Comparison of ENCODE assay signal across 8 mouse cellular contexts in genomic region chr2:181601751-181602145, GRCm38 (mm10). TPM values are rescaled to one million over a fixed set of nuclear protein-coding genes. Genes with fewer than 3 reads are reported as not detected.
DNase-seq lines count a peak whose midpoint lies in the region; ATAC-seq and TF ChIP-seq lines count a peak whose summit lies in the region.

No protein-coding gene starts in this region.

- H3K4me3 ChIP-seq in cerebellum, adult 2 months (replicated peaks; ENCODE audit: insufficient read depth, low read depth, low read length), result peak overlapping the region; percentile 90
- H3K4me3 ChIP-seq in lung, postnatal 0 days (ENCODE audit: low read depth, low read length), result peak overlapping the region; percentile 90
- H3K4me3 ChIP-seq in limb, embryonic 11.5 days (ENCODE audit: low read depth, low read length), result peak overlapping the region; percentile 95
- peak overlapping the region; percentile 69 for H3K4me3 ChIP-seq in small intestine, adult 2 months (ENCODE audit: low read depth, low read length)

- H3K36me3 ChIP-seq in lung, postnatal 0 days (ENCODE audit: insufficient read depth, low read length), result no peaks in the 10 kb centered on the region
- H3K36me3 ChIP-seq in limb, embryonic 11.5 days (ENCODE audit: control insufficient read depth, insufficient read depth, low read length), result no peaks in the 10 kb centered on the region
- H3K36me3 ChIP-seq in small intestine, adult 2 months (ENCODE audit: control insufficient read depth, insufficient read depth, low read length), result 0 out of 2 replicates have a peak, but pooled peaks cover 2% of the 10 kb centered on the region

- H3K9ac ChIP-seq in lung, postnatal 0 days (replicated peaks; ENCODE audit: low read depth), result peak overlapping the region; percentile 87
- H3K9ac ChIP-seq in limb, embryonic 11.5 days (ENCODE audit: low read length), result peak overlapping the region; percentile 82

- no peak for TF ChIP-seq POLR2A in cerebellum, adult 2 months (IDR thresholded peaks at IDR 0.05; ENCODE audit: borderline replicate concordance, insufficient read depth, low read length)
- no peak for TF ChIP-seq POLR2A in small intestine, adult 2 months (IDR thresholded peaks at IDR 0.05; ENCODE audit: low read depth, low read length)

- H3K4me1 ChIP-seq in cerebellum, adult 2 months (ENCODE audit: control insufficient read depth, insufficient read depth, low read length), result peaks cover 13% of the 10 kb centered on the region
- peaks cover 10% of the 10 kb centered on the region; the same call in 1 of the 2 replicates for H3K4me1 ChIP-seq in lung, postnatal 0 days (ENCODE audit: insufficient read depth, low read depth, low read length)
- peaks cover 7% of the 10 kb centered on the region for H3K4me1 ChIP-seq in limb, embryonic 11.5 days (ENCODE audit: control insufficient read depth, insufficient read depth, low read length)
- peaks cover 12% of the 10 kb centered on the region; the same call in 1 of the 2 replicates for H3K4me1 ChIP-seq in small intestine, adult 2 months (ENCODE audit: control insufficient read depth, insufficient read depth, insufficient read length, low read length)

- ATAC-seq in lung, postnatal 0 days, result no peak
- no peak for ATAC-seq in limb, embryonic 11.5 days (ENCODE audit: insufficient number of reproducible peaks, low FRiP score, low TSS enrichment, low read depth)

- H3K27ac ChIP-seq in cerebellum, adult 2 months (ENCODE audit: insufficient read depth, low read length), result no peak overlapping the region
- peak overlapping the region; percentile 88 for H3K27ac ChIP-seq in lung, postnatal 0 days (ENCODE audit: low read length)
- H3K27ac ChIP-seq in limb, embryonic 11.5 days (replicated peaks; ENCODE audit: low read depth, low read length), result no peak overlapping the region
- H3K27ac ChIP-seq in small intestine, adult 2 months (ENCODE audit: insufficient read depth, low read depth, low read length), result no peak overlapping the region

- peak in 1 of 2 experiments; percentile 24 for DNase-seq in cerebellum, adult 2 months
- DNase-seq in cerebellum, adult 11 months, result no peak
- DNase-seq in lung, postnatal 0 days (ENCODE audit: low spot score), result no peak
- DNase-seq in lung, postnatal 4 days, result no peak
- peak; percentile 19 for DNase-seq in limb, embryonic 11.5 days (ENCODE audit: low spot score)
- DNase-seq in right cerebral cortex, adult 18-20 months, result no peak
- DNase-seq in spleen, postnatal 36 days (ENCODE audit: low spot score in 2 of 2), result no peak

- H3K9me3 ChIP-seq in lung, postnatal 0 days (ENCODE audit: low read length), result no peaks in the 10 kb centered on the region
- H3K9me3 ChIP-seq in limb, embryonic 11.5 days (ENCODE audit: control insufficient read depth, low read length), result no peaks in the 10 kb centered on the region

- H3K27me3 ChIP-seq in cerebellum, adult 2 months (ENCODE audit: control insufficient read depth, insufficient read depth, low read length), result no peaks in the 10 kb centered on the region
- no peaks in the 10 kb centered on the region for H3K27me3 ChIP-seq in lung, postnatal 0 days (replicated peaks; ENCODE audit: insufficient read depth, low read length)
- no peaks in the 10 kb centered on the region; the same call in 1 of the 2 replicates for H3K27me3 ChIP-seq in limb, embryonic 11.5 days (ENCODE audit: control insufficient read depth, insufficient read depth, low read length)
- H3K27me3 ChIP-seq in small intestine, adult 2 months (ENCODE audit: control insufficient read depth, insufficient read depth, low read length), result no peaks in the 10 kb centered on the region

- TF ChIP-seq EP300 in lung, postnatal 0 days (IDR thresholded peaks at IDR 0.05), result no peak

- peak overlapping the region; percentile 85 for H3K4me2 ChIP-seq in lung, postnatal 0 days (replicated peaks; ENCODE audit: low read depth, low read length)
- H3K4me2 ChIP-seq in limb, embryonic 11.5 days (ENCODE audit: low read depth, severe bottlenecking), result peak overlapping the region; percentile 80

- TF ChIP-seq CTCF in cerebellum, adult 2 months (IDR thresholded peaks at IDR 0.05; ENCODE audit: borderline replicate concordance, insufficient read depth, low read depth, low read length), result no peak
- TF ChIP-seq CTCF in lung, postnatal 0 days (IDR thresholded peaks at IDR 0.05), result no peak
- TF ChIP-seq CTCF in small intestine, adult 2 months (IDR thresholded peaks at IDR 0.05; ENCODE audit: extremely low read depth, insufficient read length, insufficient replicate concordance, low read depth, low read length), result no peak

- WGBS in cerebellum, adult 2 months, result 24% methylated on average over 10 of the region's 10 CpGs
- WGBS in lung, postnatal 0 days, result 25% methylated on average over 10 of the region's 10 CpGs
- 27% methylated on average over 10 of the region's 10 CpGs for WGBS in limb, embryonic 11.5 days
- 20% methylated on average over 10 of the region's 10 CpGs for WGBS in small intestine, adult 2 months

RNA-seq across cellular contexts. Expression of gene Samd10, which starts 2.7 kb away (rescaled TPM):
- polyA plus RNA-seq in cerebellum, adult 2 months (2012; rRNA removed), result 61.0 and 62.2 TPM in 2 replicates
- polyA plus RNA-seq in lung, postnatal 0 days (2015; fragmentation: Nextera tagmentation; extraction: Ambion mirVana), result 20.8 and 21.3 TPM in 2 replicates
- polyA plus RNA-seq in limb, embryonic 11.5 days (2014; fragmentation: Nextera tagmentation; extraction: Ambion mirVana), result 14.9 and 17.7 TPM in 2 replicates
- 13.6 and 26.0 TPM in 2 replicates for polyA plus RNA-seq in small intestine, adult 2 months (2012; rRNA removed)

RNA-seq across cellular contexts. Expression of gene Zfp512b, which starts 9.1 kb away (rescaled TPM):
- polyA plus RNA-seq in cerebellum, adult 2 months (2012; rRNA removed), result 55.5 and 55.6 TPM in 2 replicates
- polyA plus RNA-seq in lung, postnatal 0 days (2015; fragmentation: Nextera tagmentation; extraction: Ambion mirVana), result 21.8 and 24.4 TPM in 2 replicates
- polyA plus RNA-seq in limb, embryonic 11.5 days (2014; fragmentation: Nextera tagmentation; extraction: Ambion mirVana), result 30.9 and 41.1 TPM in 2 replicates
- 12.7 and 15.7 TPM in 2 replicates for polyA plus RNA-seq in small intestine, adult 2 months (2012; rRNA removed)

RNA-seq across cellular contexts. Expression of gene Prpf6, which starts 10.1 kb away (rescaled TPM):
- polyA plus RNA-seq in cerebellum, adult 2 months (2012; rRNA removed), result 44.2 and 44.6 TPM in 2 replicates
- 32.3 and 33.6 TPM in 2 replicates for polyA plus RNA-seq in lung, postnatal 0 days (2015; fragmentation: Nextera tagmentation; extraction: Ambion mirVana)
- polyA plus RNA-seq in limb, embryonic 11.5 days (2014; fragmentation: Nextera tagmentation; extraction: Ambion mirVana), result 78.7 and 82.5 TPM in 2 replicates
- 4.9 and 10.4 TPM in 2 replicates for polyA plus RNA-seq in small intestine, adult 2 months (2012; rRNA removed)

RNA-seq across cellular contexts. Expression of gene Uckl1, which starts 17.1 kb away (rescaled TPM):
- 142 and 149 TPM in 2 replicates for polyA plus RNA-seq in cerebellum, adult 2 months (2012; rRNA removed)
- 41.8 and 43.3 TPM in 2 replicates for polyA plus RNA-seq in lung, postnatal 0 days (2015; fragmentation: Nextera tagmentation; extraction: Ambion mirVana)
- 34.4 and 39.7 TPM in 2 replicates for polyA plus RNA-seq in limb, embryonic 11.5 days (2014; fragmentation: Nextera tagmentation; extraction: Ambion mirVana)
- polyA plus RNA-seq in small intestine, adult 2 months (2012; rRNA removed), result 96.9 and 149 TPM in 2 replicates

RNA-seq across cellular contexts. Expression of gene Gm29797, which starts 55.1 kb away (rescaled TPM):
- 0.21 and 0.26 TPM in 2 replicates for polyA plus RNA-seq in cerebellum, adult 2 months (2012; rRNA removed)
- not detected in 2 replicates for polyA plus RNA-seq in lung, postnatal 0 days (2015; fragmentation: Nextera tagmentation; extraction: Ambion mirVana)
- polyA plus RNA-seq in limb, embryonic 11.5 days (2014; fragmentation: Nextera tagmentation; extraction: Ambion mirVana), result 0.68 and 0.88 TPM in 2 replicates
- 0.29 and 0.42 TPM in 2 replicates for polyA plus RNA-seq in small intestine, adult 2 months (2012; rRNA removed)
